Mouse (Mus musculus): ENCODE data around the gene Trappc3.

DNA sequence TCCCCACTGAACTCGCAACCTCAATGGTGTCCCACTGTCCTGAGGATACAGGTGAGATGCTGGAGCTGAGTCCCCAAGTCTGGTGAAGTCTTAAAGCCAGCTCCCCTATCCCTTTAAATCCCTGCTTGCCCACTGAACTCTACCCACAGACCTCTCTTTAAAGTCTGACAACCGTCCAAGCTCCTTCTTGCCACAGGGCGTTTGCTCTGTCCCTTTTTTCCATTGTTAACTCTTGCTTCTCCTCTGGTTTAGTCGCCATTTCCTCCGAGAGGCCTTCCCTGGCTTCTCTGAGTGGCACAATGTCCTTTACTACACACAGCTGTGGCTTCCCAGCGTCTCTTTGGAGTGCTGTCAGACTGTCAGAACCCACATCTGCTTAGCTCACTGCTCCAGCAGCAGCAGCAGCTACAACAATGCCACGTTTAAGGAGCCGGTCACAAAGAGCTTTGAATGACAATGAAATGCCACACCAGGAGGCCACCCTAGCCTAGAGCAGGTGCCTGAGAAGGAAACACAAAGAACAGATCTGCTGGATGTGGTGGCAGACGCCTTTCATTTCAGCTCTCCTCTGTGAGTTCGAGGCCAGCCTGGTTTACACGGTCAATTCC is 13.8 kb upstream of the Trappc3 start:
- TF ChIP-seq POLR2A (IDR thresholded peaks at IDR 0.05; ENCODE audit: control insufficient read depth, low read depth, low read length), result no peak
- no peak for TF ChIP-seq CTCF (IDR thresholded peaks at IDR 0.05; ENCODE audit: control insufficient read depth, insufficient read depth, insufficient replicate concordance, low read depth, low read length)
